Comparison of ENCODE assay signal across 9 mouse cellular contexts in the genomic region with DNA sequence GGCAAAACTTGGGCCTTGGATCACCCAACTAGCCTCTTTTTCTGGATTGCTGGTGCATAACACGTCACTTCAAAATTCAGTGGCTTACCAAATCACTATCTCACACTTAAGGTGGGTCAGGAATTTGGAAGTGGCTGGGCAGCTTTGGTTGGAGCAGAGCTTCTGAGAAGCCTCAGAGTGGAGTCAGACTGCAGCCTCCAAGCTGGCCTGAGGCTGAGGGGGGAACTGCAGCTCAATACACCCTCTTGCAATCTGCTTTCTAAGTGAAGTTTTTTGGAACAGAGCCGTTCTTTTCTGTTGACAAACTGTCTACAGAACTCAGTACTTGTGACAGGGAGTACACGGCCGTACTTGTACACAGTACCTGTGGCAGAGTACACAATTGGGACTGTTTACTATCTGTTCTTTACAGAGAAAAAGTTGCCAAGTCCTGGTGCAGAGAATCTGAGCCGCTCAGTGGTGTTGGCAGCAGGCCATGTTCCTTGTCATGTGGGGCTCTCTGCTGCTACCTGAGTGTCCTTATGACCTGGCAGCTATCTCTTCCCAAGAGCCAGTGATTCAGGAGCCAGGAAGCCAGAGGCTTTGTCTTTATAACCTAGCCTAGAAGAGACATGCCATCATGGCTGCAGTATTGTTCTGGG.
A peak's percentile ranks its signal among the peaks of the same experiment; 100 is the strongest.
DNase-seq lines count a peak whose midpoint lies in the region; ATAC-seq lines count a peak whose summit lies in the region.
"Had no signal": no experiment of that assay in that cellular context is flagged by ENCODE, and none has a peak within 500 bp of the region (broad histone marks: within the 10 kb centered on the region; RNA-seq: fewer than 3 reads in every experiment).

No protein-coding gene starts in this region.

- H3K27me3 ChIP-seq in heart, embryonic 13.5 days (replicated peaks): no peaks in the 10 kb centered on the region
- no peaks in the 10 kb centered on the region for H3K27me3 ChIP-seq in liver, embryonic 16.5 days (ENCODE audit: control insufficient read depth, insufficient read depth, low read depth, low read length)
- H3K27me3 ChIP-seq in hindbrain, embryonic 11.5 days (ENCODE audit: control insufficient read depth, insufficient read depth, low read length): no peaks in the 10 kb centered on the region
- no peaks in the 10 kb centered on the region for H3K27me3 ChIP-seq in limb, embryonic 10.5 days (ENCODE audit: low read depth, poor library complexity, severe bottlenecking)
- H3K27me3 ChIP-seq: forebrain, embryonic 12.5 days had no signal

- no peak overlapping the region for H3K9ac ChIP-seq in heart, embryonic 13.5 days
- no peak overlapping the region for H3K9ac ChIP-seq in liver, embryonic 16.5 days (ENCODE audit: low read depth, low read length)
- H3K9ac ChIP-seq in hindbrain, embryonic 11.5 days (ENCODE audit: low read depth, low read length): no peak overlapping the region
- H3K9ac ChIP-seq: forebrain, embryonic 12.5 days had no signal

- no peak overlapping the region for H3K4me2 ChIP-seq in heart, embryonic 13.5 days
- no peak overlapping the region for H3K4me2 ChIP-seq in liver, embryonic 16.5 days (ENCODE audit: low read depth, low read length)
- no peak overlapping the region for H3K4me2 ChIP-seq in hindbrain, embryonic 11.5 days (replicated peaks; ENCODE audit: low read depth, low read length)
- H3K4me2 ChIP-seq: forebrain, embryonic 12.5 days had no signal

- no peak for ATAC-seq in heart, embryonic 13.5 days (ENCODE audit: extremely low read depth, insufficient number of reproducible peaks, low FRiP score, low TSS enrichment)
- ATAC-seq in liver, embryonic 16.5 days (ENCODE audit: low read depth): peak; percentile 85
- ATAC-seq in hindbrain, embryonic 11.5 days (ENCODE audit: low FRiP score): no peak

- no peaks in the 10 kb centered on the region for H3K36me3 ChIP-seq in heart, embryonic 13.5 days
- no peaks in the 10 kb centered on the region for H3K36me3 ChIP-seq in liver, embryonic 16.5 days (ENCODE audit: control insufficient read depth, insufficient read depth)
- no peaks in the 10 kb centered on the region for H3K36me3 ChIP-seq in hindbrain, embryonic 11.5 days (ENCODE audit: control insufficient read depth, insufficient read depth, low read length)
- no peaks in the 10 kb centered on the region for H3K36me3 ChIP-seq in limb, embryonic 10.5 days
- H3K36me3 ChIP-seq: forebrain, embryonic 12.5 days had no signal

- peaks cover 60% of the 10 kb centered on the region for H3K4me1 ChIP-seq in heart, embryonic 13.5 days
- no peaks in the 10 kb centered on the region for H3K4me1 ChIP-seq in liver, embryonic 16.5 days (ENCODE audit: control insufficient read depth, low read depth, low read length)
- no peaks in the 10 kb centered on the region for H3K4me1 ChIP-seq in hindbrain, embryonic 11.5 days (replicated peaks; ENCODE audit: control insufficient read depth, insufficient read depth, low read length)
- H3K4me1 ChIP-seq in limb, embryonic 10.5 days: peaks cover 22% of the 10 kb centered on the region
- H3K4me1 ChIP-seq: forebrain, embryonic 12.5 days had no signal

- H3K4me3 ChIP-seq in heart, embryonic 13.5 days: no peak overlapping the region
- no peak overlapping the region for H3K4me3 ChIP-seq in liver, embryonic 16.5 days (ENCODE audit: low read depth, low read length)
- H3K4me3 ChIP-seq in hindbrain, embryonic 11.5 days (ENCODE audit: low read depth, low read length): no peak overlapping the region
- no peak overlapping the region for H3K4me3 ChIP-seq in limb, embryonic 10.5 days
- H3K4me3 ChIP-seq: forebrain, embryonic 12.5 days had no signal

- WGBS in heart, embryonic 13.5 days: 41% methylated on average over 5 of the region's 5 CpGs
- WGBS in liver, embryonic 16.5 days (ENCODE audit: insufficient replicate concordance): 46% methylated on average over 5 of the region's 5 CpGs
- WGBS in hindbrain, embryonic 11.5 days: 90% methylated on average over 5 of the region's 5 CpGs
- WGBS in limb, embryonic 10.5 days: 92% methylated on average over 5 of the region's 5 CpGs

- H3K27ac ChIP-seq in heart, embryonic 13.5 days (replicated peaks): peak overlapping the region; percentile 91
- peak overlapping the region; percentile 24 for H3K27ac ChIP-seq in liver, embryonic 16.5 days (ENCODE audit: low read length)
- H3K27ac ChIP-seq in hindbrain, embryonic 11.5 days (ENCODE audit: low read depth, low read length): no peak overlapping the region
- no peak overlapping the region for H3K27ac ChIP-seq in limb, embryonic 10.5 days
- H3K27ac ChIP-seq: forebrain, embryonic 12.5 days had no signal

- no peaks in the 10 kb centered on the region for H3K9me3 ChIP-seq in heart, embryonic 13.5 days
- H3K9me3 ChIP-seq in liver, embryonic 16.5 days (replicated peaks; ENCODE audit: control insufficient read depth, low read length): no peaks in the 10 kb centered on the region
- H3K9me3 ChIP-seq in hindbrain, embryonic 11.5 days (ENCODE audit: control insufficient read depth, low read length): no peaks in the 10 kb centered on the region
- H3K9me3 ChIP-seq in limb, embryonic 10.5 days (replicated peaks): no peaks in the 10 kb centered on the region
- H3K9me3 ChIP-seq: forebrain, embryonic 12.5 days had no signal

- DNase-seq in adrenal gland, postnatal 10 days: peak; percentile 64
- DNase-seq in adrenal gland, postnatal 4 days (ENCODE audit: low spot score in 2 of 2): no peak
- DNase-seq in adrenal gland, postnatal 36 days: peak; percentile 50 to 74
- DNase-seq in right cerebral cortex, postnatal 14 days: no peak
- no peak for DNase-seq in hindbrain, embryonic 11.5 days (ENCODE audit: low spot score)
- no peak for DNase-seq in limb, embryonic 10.5 days (ENCODE audit: low spot score)

Comparison
In these comparisons a context has a peak if more than half of its experiments do, and no peak if none do; other contexts are left out.
1. DNase-seq: peak in adrenal gland, postnatal 10 days (single experiment) and adrenal gland, postnatal 36 days (2 of 2); none in adrenal gland, postnatal 4 days (0 of 2), right cerebral cortex, postnatal 14 days (single experiment), hindbrain, embryonic 11.5 days (single experiment) and limb, embryonic 10.5 days (single experiment).
2. H3K27ac ChIP-seq: peak in heart, embryonic 13.5 days (single experiment) and liver, embryonic 16.5 days (single experiment); none in hindbrain, embryonic 11.5 days (single experiment) and limb, embryonic 10.5 days (single experiment).